Mouse (Mus musculus): Measurements from ENCODE around the gene Tesk2.

DNA sequence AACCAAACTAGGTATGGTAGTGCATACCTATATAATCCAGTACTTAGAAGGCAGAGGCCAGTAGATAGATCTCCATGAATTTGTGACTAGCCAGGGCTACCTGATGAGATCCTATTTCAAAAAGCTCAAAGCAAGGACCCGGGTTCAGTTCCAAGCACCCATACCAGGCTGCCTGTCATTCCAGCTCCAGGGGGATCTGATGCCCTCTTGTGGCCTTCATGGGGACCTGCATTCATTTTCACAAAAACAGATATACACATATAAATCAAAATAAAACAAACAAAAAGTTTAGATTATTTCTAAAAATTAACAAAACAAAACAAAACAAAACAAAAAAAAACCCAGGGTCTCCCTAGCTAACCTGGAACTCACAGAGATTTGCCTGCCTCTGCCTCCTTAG is 65.8 kb downstream of the Tesk2 start:
- no peak for TF ChIP-seq MAFK (IDR thresholded peaks at IDR 0.05; ENCODE audit: insufficient read depth, low read depth, low read length)
- no peak for TF ChIP-seq HCFC1 (IDR thresholded peaks at IDR 0.05; ENCODE audit: borderline replicate concordance, insufficient read depth, low read length)
- TF ChIP-seq ZNF384 (IDR thresholded peaks at IDR 0.05; ENCODE audit: low read depth, low read length) = no peak
- TF ChIP-seq ZC3H11A (IDR thresholded peaks at IDR 0.05; ENCODE audit: borderline replicate concordance, low read depth, low read length) = 0 out of 2 replicates have a peak, but pooled peaks have one; percentile 30
- no peak for TF ChIP-seq CHD2 (IDR thresholded peaks at IDR 0.05; ENCODE audit: low read depth, low read length)
